Mouse (Mus musculus) 416B (cell line): Measurements from ENCODE around the gene B4galt2.

Source experiments
- DNase-seq: peaks from one replicate; pipeline ENCODE4 v3.0.0; 2011; ENCODE audit warnings: low read depth

B4galt2 gene

GRCm38 (mm10) chr4:117869317-117869716 lies 14.0 kb downstream of the B4galt2 start:
- DNase-seq: no peak

GRCm38 (mm10) chr4:117867823-117868222 lies 15.5 kb downstream of the B4galt2 start:
- no peak for DNase-seq

- DNase-seq: peak; percentile 82
These were observed 16.3 kb downstream of the B4galt2 start for GRCm38 (mm10) chr4:117867000-117867399.

GRCm38 (mm10) chr4:117866083-117866482 lies 17.2 kb downstream of the B4galt2 start:
- peak; percentile 40 for DNase-seq

GRCm38 (mm10) chr4:117862823-117863222 lies 20.5 kb downstream of the B4galt2 start:
- no peak for DNase-seq

- DNase-seq: no peak
These were observed 22.7 kb downstream of the B4galt2 start for GRCm38 (mm10) chr4:117860570-117860969.

- DNase-seq: peak; percentile 48
These were observed 24.5 kb downstream of the B4galt2 start for GRCm38 (mm10) chr4:117858794-117859193.

- peak; percentile 26 for DNase-seq
These were observed 28.1 kb downstream of the B4galt2 start for GRCm38 (mm10) chr4:117855146-117855545.

GRCm38 (mm10) chr4:117852152-117852868 lies 31.0 kb downstream of the B4galt2 start:
- DNase-seq: no peak

- no peak for DNase-seq
These were observed 32.4 kb downstream of the B4galt2 start for GRCm38 (mm10) chr4:117850871-117851270.

- DNase-seq: no peak
These were observed 33.1 kb downstream of the B4galt2 start for GRCm38 (mm10) chr4:117850176-117850575.

- DNase-seq: no peak
These were observed 33.8 kb downstream of the B4galt2 start for GRCm38 (mm10) chr4:117849506-117849905.

GRCm38 (mm10) chr4:117849063-117849462 lies 34.2 kb downstream of the B4galt2 start:
- DNase-seq: no peak

- no peak for DNase-seq
These were observed 36.3 kb downstream of the B4galt2 start for GRCm38 (mm10) chr4:117847011-117847410.

GRCm38 (mm10) chr4:117846261-117846660 lies 37.0 kb downstream of the B4galt2 start:
- no peak for DNase-seq

- DNase-seq: no peak
These were observed 38.0 kb downstream of the B4galt2 start for GRCm38 (mm10) chr4:117845316-117845715.

- DNase-seq: no peak
These were observed 38.8 kb downstream of the B4galt2 start for GRCm38 (mm10) chr4:117844467-117844866.

GRCm38 (mm10) chr4:117843101-117843500 lies 40.2 kb downstream of the B4galt2 start:
- DNase-seq: no peak

GRCm38 (mm10) chr4:117841566-117841965 lies 41.7 kb downstream of the B4galt2 start:
- DNase-seq: no peak

GRCm38 (mm10) chr4:117840821-117841220 lies 42.5 kb downstream of the B4galt2 start:
- DNase-seq: no peak

- no peak for DNase-seq
These were observed 43.9 kb downstream of the B4galt2 start for GRCm38 (mm10) chr4:117839366-117839765.

GRCm38 (mm10) chr4:117837271-117837670 lies 46.0 kb downstream of the B4galt2 start:
- no peak for DNase-seq

- peak; percentile 91 for DNase-seq
These were observed 47.0 kb downstream of the B4galt2 start for GRCm38 (mm10) chr4:117836204-117836767.
